Mouse (Mus musculus) erythroblast, embryonic 14.5 days (primary cell): ENCODE measurements around the gene Cela3b.

Experiments
- GATA1 ChIP-seq: IDR thresholded peaks from 2 replicates; pipeline ENCODE4 v1.6.1; 2012; ENCODE audit warnings: low read length, inconsistent platforms, mixed read lengths
- TAL1 ChIP-seq: IDR thresholded peaks from 3 replicates; pipeline ENCODE4 v1.6.1; 2012; ENCODE audit warnings: low read length, inconsistent platforms, mixed read lengths

GRCm38 (mm10) chr4:137392874-137393273 lies 37.5 kb downstream of the Cela3b start:
- no peak for TF ChIP-seq GATA1
- TF ChIP-seq TAL1, result no peak
